Comparison of ENCODE assay signal across 8 mouse cellular contexts in genomic region chr10:75556026-75556425, GRCm38 (mm10). TPM values are rescaled to one million over a fixed set of nuclear protein-coding genes. Genes with fewer than 3 reads are reported as not detected.
A peak's percentile ranks its signal among the peaks of the same experiment; 100 is the strongest.
DNase-seq lines count a peak whose midpoint lies in the region; ATAC-seq and TF ChIP-seq lines count a peak whose summit lies in the region.
"Had no signal": no experiment of that assay in that cellular context is flagged by ENCODE, and none has a peak within 500 bp of the region (broad histone marks: within the 10 kb centered on the region; RNA-seq: fewer than 3 reads in every experiment).

No protein-coding gene starts in this region.

- H3K4me1 ChIP-seq in forebrain, embryonic 10.5 days: peaks cover 53% of the 10 kb centered on the region
- peaks cover 36% of the 10 kb centered on the region for H3K4me1 ChIP-seq in midbrain, embryonic 14.5 days (ENCODE audit: control insufficient read depth, insufficient read depth, low read length)
- peaks cover 16% of the 10 kb centered on the region for H3K4me1 ChIP-seq in liver, postnatal 0 days (ENCODE audit: insufficient read depth)

- peak; percentile 48 to 59 for DNase-seq in urinary bladder, postnatal 4 days (ENCODE audit: low spot score in 2 of 2)
- DNase-seq in urinary bladder, adult 2 months (ENCODE audit: low spot score): no peak
- no peak for DNase-seq in forebrain, embryonic 10.5 days (ENCODE audit: extremely low spot score, low spot score)
- peak; percentile 63 to 86 for DNase-seq in layer of hippocampus, adult 2 months (ENCODE audit: low spot score in 2 of 2)
- peak; percentile 84 for DNase-seq in midbrain, embryonic 14.5 days
- no peak for DNase-seq in liver, postnatal 0 days
- DNase-seq in B cell, adult 2 months: no peak

- TF ChIP-seq CTCF in layer of hippocampus, adult 2 months (conservative IDR thresholded peaks at IDR 0.05): peak; percentile 32; the same call in 1 of the 2 replicates
- TF ChIP-seq CTCF in liver, postnatal 0 days (IDR thresholded peaks at IDR 0.05; ENCODE audit: low read depth): no peak

- no peak for TF ChIP-seq EP300 in liver, postnatal 0 days (IDR thresholded peaks at IDR 0.05; ENCODE audit: low read depth)

- H3K4me3 ChIP-seq in forebrain, embryonic 10.5 days: no peak overlapping the region
- H3K4me3 ChIP-seq in layer of hippocampus, adult 2 months: no peak overlapping the region
- no peak overlapping the region for H3K4me3 ChIP-seq in midbrain, embryonic 14.5 days (replicated peaks; ENCODE audit: low read depth, low read length)
- H3K4me3 ChIP-seq in liver, postnatal 0 days (ENCODE audit: low read depth, low read length): no peak overlapping the region

- H3K36me3 ChIP-seq in forebrain, embryonic 10.5 days (replicated peaks): no peaks in the 10 kb centered on the region
- H3K36me3 ChIP-seq in midbrain, embryonic 14.5 days (ENCODE audit: control insufficient read depth, insufficient read depth, low read length): peaks cover 34% of the 10 kb centered on the region
- H3K36me3 ChIP-seq in liver, postnatal 0 days (replicated peaks; ENCODE audit: insufficient read depth, low read length): no peaks in the 10 kb centered on the region

- H3K9me3 ChIP-seq in forebrain, embryonic 10.5 days: no peaks in the 10 kb centered on the region
- no peaks in the 10 kb centered on the region for H3K9me3 ChIP-seq in midbrain, embryonic 14.5 days (ENCODE audit: control insufficient read depth, low read length)
- H3K9me3 ChIP-seq in liver, postnatal 0 days (ENCODE audit: low read length): no peaks in the 10 kb centered on the region

- H3K4me2 ChIP-seq in midbrain, embryonic 14.5 days (ENCODE audit: low read length): no peak overlapping the region
- no peak overlapping the region for H3K4me2 ChIP-seq in liver, postnatal 0 days (ENCODE audit: low read depth, low read length)

- ATAC-seq in midbrain, embryonic 14.5 days (ENCODE audit: low FRiP score, low TSS enrichment): peak; percentile 46
- no peak for ATAC-seq in liver, postnatal 0 days

- H3K27me3 ChIP-seq in forebrain, embryonic 10.5 days (ENCODE audit: poor library complexity, severe bottlenecking): peaks cover 50% of the 10 kb centered on the region
- no peaks in the 10 kb centered on the region for H3K27me3 ChIP-seq in midbrain, embryonic 14.5 days (ENCODE audit: control insufficient read depth, insufficient read depth, low read length)
- H3K27me3 ChIP-seq in liver, postnatal 0 days (ENCODE audit: insufficient read depth, low read length): peaks cover 27% of the 10 kb centered on the region

- 46% methylated on average over 9 of the region's 9 CpGs for WGBS in forebrain, embryonic 10.5 days
- 18% methylated on average over 9 of the region's 9 CpGs for WGBS in midbrain, embryonic 14.5 days
- 76% methylated on average over 9 of the region's 9 CpGs for WGBS in liver, postnatal 0 days (ENCODE audit: insufficient replicate concordance)

- H3K9ac ChIP-seq in midbrain, embryonic 14.5 days (replicated peaks; ENCODE audit: low read length): no peak overlapping the region
- no peak overlapping the region for H3K9ac ChIP-seq in liver, postnatal 0 days (replicated peaks)
- H3K9ac ChIP-seq: liver, embryonic 14.5 days had no signal

- peak overlapping the region; percentile 73 for H3K27ac ChIP-seq in forebrain, embryonic 10.5 days
- peak overlapping the region; percentile 88 for H3K27ac ChIP-seq in layer of hippocampus, adult 2 months
- H3K27ac ChIP-seq in midbrain, embryonic 14.5 days (replicated peaks; ENCODE audit: low read depth, low read length): peak overlapping the region; percentile 37
- no peak overlapping the region for H3K27ac ChIP-seq in liver, postnatal 0 days (ENCODE audit: low read depth)
- H3K27ac ChIP-seq: liver, embryonic 14.5 days had no signal

RNA-seq across cellular contexts. Expression of gene Lrrc75b, which starts 4.1 kb away (rescaled TPM):
- 4.7 and 7.5 TPM in 2 replicates for polyA plus RNA-seq in urinary bladder, adult 2 months (2012; rRNA removed)
- polyA plus RNA-seq in forebrain, embryonic 10.5 days (2016; fragmentation: Nextera tagmentation; extraction: Ambion mirVana): 1.1 TPM in 2 replicates
- 10 to 100 TPM in 1 of 2 experiments, 1 to 10 TPM in 1; 9.7 to 12.0 TPM for total RNA-seq in layer of hippocampus, adult 2 months (2021)
- polyA plus RNA-seq in midbrain, embryonic 14.5 days (2014; fragmentation: Nextera tagmentation; extraction: Ambion mirVana): 30.4 and 32.9 TPM in 2 replicates
- 0.05 and 0.06 TPM in 2 replicates for polyA plus RNA-seq in liver, postnatal 0 days (2015; fragmentation: Nextera tagmentation; extraction: Ambion mirVana)

RNA-seq across cellular contexts. Expression of gene Ggt1, which starts 5.4 kb away (rescaled TPM):
- polyA plus RNA-seq in urinary bladder, adult 2 months (2012; rRNA removed): 0.33 and 0.55 TPM in 2 replicates
- polyA plus RNA-seq in forebrain, embryonic 10.5 days (2016; fragmentation: Nextera tagmentation; extraction: Ambion mirVana): 1.6 and 2.3 TPM in 2 replicates
- 1 to 10 TPM; 2.7 to 4.5 TPM for total RNA-seq in layer of hippocampus, adult 2 months (2021)
- polyA plus RNA-seq in midbrain, embryonic 14.5 days (2014; fragmentation: Nextera tagmentation; extraction: Ambion mirVana): 2.3 and 2.6 TPM in 2 replicates
- 27.4 and 28.6 TPM in 2 replicates for polyA plus RNA-seq in liver, postnatal 0 days (2015; fragmentation: Nextera tagmentation; extraction: Ambion mirVana)

RNA-seq across cellular contexts. Expression of gene Ggt5, which starts 33.1 kb away (rescaled TPM):
- polyA plus RNA-seq in urinary bladder, adult 2 months (2012; rRNA removed): 8.6 and 10.5 TPM in 2 replicates
- polyA plus RNA-seq in forebrain, embryonic 10.5 days (2016; fragmentation: Nextera tagmentation; extraction: Ambion mirVana): 0.21 and 0.97 TPM in 2 replicates
- total RNA-seq in layer of hippocampus, adult 2 months (2021): 1 to 10 TPM; 2.3 TPM
- polyA plus RNA-seq in midbrain, embryonic 14.5 days (2014; fragmentation: Nextera tagmentation; extraction: Ambion mirVana): 0.97 and 1.9 TPM in 2 replicates
- 0.81 and 1.4 TPM in 2 replicates for polyA plus RNA-seq in liver, postnatal 0 days (2015; fragmentation: Nextera tagmentation; extraction: Ambion mirVana)

RNA-seq across cellular contexts. Expression of gene Gucd1, which starts 38.3 kb away (rescaled TPM):
- polyA plus RNA-seq in urinary bladder, adult 2 months (2012; rRNA removed): 13.4 and 16.2 TPM in 2 replicates
- polyA plus RNA-seq in forebrain, embryonic 10.5 days (2016; fragmentation: Nextera tagmentation; extraction: Ambion mirVana): 28.6 and 34.3 TPM in 2 replicates
- 10 to 100 TPM; 14.5 to 16.0 TPM for total RNA-seq in layer of hippocampus, adult 2 months (2021)
- 22.4 and 31.5 TPM in 2 replicates for polyA plus RNA-seq in midbrain, embryonic 14.5 days (2014; fragmentation: Nextera tagmentation; extraction: Ambion mirVana)
- 45.2 and 45.6 TPM in 2 replicates for polyA plus RNA-seq in liver, postnatal 0 days (2015; fragmentation: Nextera tagmentation; extraction: Ambion mirVana)

RNA-seq across cellular contexts. Expression of gene Snrpd3, which starts 38.7 kb away (rescaled TPM):
- 52.9 and 60.3 TPM in 2 replicates for polyA plus RNA-seq in urinary bladder, adult 2 months (2012; rRNA removed)
- polyA plus RNA-seq in forebrain, embryonic 10.5 days (2016; fragmentation: Nextera tagmentation; extraction: Ambion mirVana): 289 and 305 TPM in 2 replicates
- 10 to 100 TPM; 69.8 to 76.6 TPM for total RNA-seq in layer of hippocampus, adult 2 months (2021)
- polyA plus RNA-seq in midbrain, embryonic 14.5 days (2014; fragmentation: Nextera tagmentation; extraction: Ambion mirVana): 126 and 140 TPM in 2 replicates
- polyA plus RNA-seq in liver, postnatal 0 days (2015; fragmentation: Nextera tagmentation; extraction: Ambion mirVana): 51.9 and 58.8 TPM in 2 replicates

Comparison
In these comparisons a context has a peak if more than half of its experiments do, and no peak if none do; other contexts are left out.
1. DNase-seq: peak in urinary bladder, postnatal 4 days (2 of 2), layer of hippocampus, adult 2 months (2 of 2) and midbrain, embryonic 14.5 days (single experiment); none in urinary bladder, adult 2 months (single experiment), forebrain, embryonic 10.5 days (single experiment), liver, postnatal 0 days (single experiment) and B cell, adult 2 months (0 of 2).